Mouse (Mus musculus): Measurements from ENCODE around the gene Gm4763. TPM values are rescaled to one million over a fixed set of nuclear protein-coding genes. Genes with fewer than 3 reads are reported as not detected.
"Not testable (repeated sequence)": the region's sequence is repeated elsewhere in the genome, so short reads cannot be mapped to it uniquely, and the experiment has no call there.

The Gm4763 gene
- polyA plus RNA-seq (2012; ENCODE audit: insufficient read depth, low replicate concordance), result not detected in 2 replicates

GRCm38 (mm10) chr7:24726808-24727207 is at the start of gene Gm4763:
Gm4763 (minus strand) TSS chr7:24726908.
- not testable (repeated sequence) for H3K4me1 ChIP-seq; H3K27me3 ChIP-seq (replicated peaks); H3K4me3 ChIP-seq (replicated peaks); H3K36me3 ChIP-seq (replicated peaks; ENCODE audit: low read length); H3K9me3 ChIP-seq

GRCm38 (mm10) chr7:24776145-24776544 is 49.4 kb upstream of the Gm4763 start:
- no peaks in the 10 kb centered on the region for H3K36me3 ChIP-seq (replicated peaks; ENCODE audit: low read length)
- TF ChIP-seq FLI1 (IDR thresholded peaks at IDR 0.05; ENCODE audit: low read length) (no peak), GATA1 (IDR thresholded peaks at IDR 0.05; ENCODE audit: borderline replicate concordance, low read length) (no peak)
- peaks cover 5% of the 10 kb centered on the region for H3K27me3 ChIP-seq (replicated peaks)
- no peak overlapping the region for H3K4me3 ChIP-seq (replicated peaks)
- peaks cover 7% of the 10 kb centered on the region; the same call in 1 of the 2 replicates for H3K4me1 ChIP-seq
- H3K9me3 ChIP-seq, result peaks cover 6% of the 10 kb centered on the region

- peaks cover 7% of the 10 kb centered on the region; the same call in 1 of the 2 replicates for H3K4me1 ChIP-seq
Observed at GRCm38 (mm10) chr7:24773942-24774535, 47.3 kb upstream of the Gm4763 start.

GRCm38 (mm10) chr7:24771361-24771760 is 44.7 kb upstream of the Gm4763 start:
- Histone ChIP-seq H3K36me3 (replicated peaks; ENCODE audit: low read length) (no peaks in the 10 kb centered on the region), H3K9me3 (peaks cover 11% of the 10 kb centered on the region), H3K27me3 (replicated peaks) (peaks cover 4% of the 10 kb centered on the region), H3K4me1 (no peaks in the 10 kb centered on the region; the same call in 1 of the 2 replicates), H3K4me3 (replicated peaks) (no peak overlapping the region)
- no peak for TF ChIP-seq GATA1 (IDR thresholded peaks at IDR 0.05; ENCODE audit: borderline replicate concordance, low read length)
- TF ChIP-seq FLI1 (IDR thresholded peaks at IDR 0.05; ENCODE audit: low read length), result no peak

More at GRCm38 (mm10) chr7:24773942-24774535, 47.3 kb upstream of the Gm4763 start:
- no peak overlapping the region for H3K4me3 ChIP-seq (replicated peaks)
- no peaks in the 10 kb centered on the region for H3K36me3 ChIP-seq (replicated peaks; ENCODE audit: low read length)
- TF ChIP-seq FLI1 (IDR thresholded peaks at IDR 0.05; ENCODE audit: low read length) (no peak), GATA1 (IDR thresholded peaks at IDR 0.05; ENCODE audit: borderline replicate concordance, low read length) (no peak)
- H3K9me3 ChIP-seq, result peaks cover 11% of the 10 kb centered on the region
- H3K27me3 ChIP-seq (replicated peaks), result peaks cover 4% of the 10 kb centered on the region

GRCm38 (mm10) chr7:24762574-24762973 is 35.9 kb upstream of the Gm4763 start:
- Histone ChIP-seq H3K4me3 (replicated peaks) (no peak overlapping the region), H3K27me3 (replicated peaks) (peaks cover 24% of the 10 kb centered on the region), H3K9me3 (no peaks in the 10 kb centered on the region), H3K4me1 (no peaks in the 10 kb centered on the region), H3K36me3 (replicated peaks; ENCODE audit: low read length) (no peaks in the 10 kb centered on the region)
- TF ChIP-seq FLI1 (IDR thresholded peaks at IDR 0.05; ENCODE audit: low read length) (no peak), GATA1 (IDR thresholded peaks at IDR 0.05; ENCODE audit: borderline replicate concordance, low read length) (no peak)

GRCm38 (mm10) chr7:24761161-24761560 is 34.5 kb upstream of the Gm4763 start:
- Histone ChIP-seq H3K4me1 (no peaks in the 10 kb centered on the region), H3K9me3 (no peaks in the 10 kb centered on the region), H3K36me3 (replicated peaks; ENCODE audit: low read length) (no peaks in the 10 kb centered on the region), H3K27me3 (replicated peaks) (peaks cover 26% of the 10 kb centered on the region), H3K4me3 (replicated peaks) (no peak overlapping the region)
- no peak for TF ChIP-seq GATA1 (IDR thresholded peaks at IDR 0.05; ENCODE audit: borderline replicate concordance, low read length)
- TF ChIP-seq FLI1 (IDR thresholded peaks at IDR 0.05; ENCODE audit: low read length), result no peak

GRCm38 (mm10) chr7:24760211-24760610 is 33.5 kb upstream of the Gm4763 start, which contains the start of gene Cd177:
Cd177 (minus strand) TSS chr7:24760311.
- no peaks in the 10 kb centered on the region for H3K9me3 ChIP-seq
- H3K4me3 ChIP-seq (replicated peaks), result no peak within 1 kb of the TSS
- H3K36me3 ChIP-seq (replicated peaks; ENCODE audit: low read length), result no peaks in the 10 kb centered on the region
- H3K27me3 ChIP-seq (replicated peaks), result peaks cover 23% of the 10 kb centered on the region
- TF ChIP-seq GATA1 (IDR thresholded peaks at IDR 0.05; ENCODE audit: borderline replicate concordance, low read length) (no peak), FLI1 (IDR thresholded peaks at IDR 0.05; ENCODE audit: low read length) (no peak)
- no peaks in the 10 kb centered on the region for H3K4me1 ChIP-seq

- H3K27me3 ChIP-seq (replicated peaks), result peaks cover 25% of the 10 kb centered on the region
- H3K9me3 ChIP-seq, result no peaks in the 10 kb centered on the region
- TF ChIP-seq FLI1 (IDR thresholded peaks at IDR 0.05; ENCODE audit: low read length), result no peak
- TF ChIP-seq GATA1 (IDR thresholded peaks at IDR 0.05; ENCODE audit: borderline replicate concordance, low read length), result no peak
- no peaks in the 10 kb centered on the region for H3K36me3 ChIP-seq (replicated peaks; ENCODE audit: low read length)
- H3K4me1 ChIP-seq, result no peaks in the 10 kb centered on the region
- no peak overlapping the region for H3K4me3 ChIP-seq (replicated peaks)
Observed at GRCm38 (mm10) chr7:24758520-24758919, 31.8 kb upstream of the Gm4763 start.

GRCm38 (mm10) chr7:24753476-24753875 is 26.8 kb upstream of the Gm4763 start:
- Histone ChIP-seq H3K9me3 (no peaks in the 10 kb centered on the region), H3K4me3 (replicated peaks) (no peak overlapping the region), H3K36me3 (replicated peaks; ENCODE audit: low read length) (no peaks in the 10 kb centered on the region), H3K4me1 (no peaks in the 10 kb centered on the region; the same call in 1 of the 2 replicates), H3K27me3 (replicated peaks) (peaks cover 37% of the 10 kb centered on the region)
- no peak for TF ChIP-seq FLI1 (IDR thresholded peaks at IDR 0.05; ENCODE audit: low read length)
- TF ChIP-seq GATA1 (IDR thresholded peaks at IDR 0.05; ENCODE audit: borderline replicate concordance, low read length), result no peak

- Histone ChIP-seq H3K4me3 (replicated peaks) (no peak overlapping the region), H3K27me3 (replicated peaks) (peaks cover 32% of the 10 kb centered on the region), H3K4me1 (no peaks in the 10 kb centered on the region; the same call in 1 of the 2 replicates), H3K36me3 (replicated peaks; ENCODE audit: low read length) (no peaks in the 10 kb centered on the region), H3K9me3 (no peaks in the 10 kb centered on the region)
- TF ChIP-seq FLI1 (IDR thresholded peaks at IDR 0.05; ENCODE audit: low read length) (no peak), GATA1 (IDR thresholded peaks at IDR 0.05; ENCODE audit: borderline replicate concordance, low read length) (no peak)
Observed at GRCm38 (mm10) chr7:24751610-24752009, 24.9 kb upstream of the Gm4763 start.
